Mouse (Mus musculus) ES-Bruce4 (cell line): ENCODE data around the gene Ap4b1.

Experiments
- CTCF ChIP-seq: IDR thresholded peaks from one replicate; pipeline ENCODE4 v1.8.1; 2011; ENCODE audit warnings: low read depth, low read length
- EP300 ChIP-seq: IDR thresholded peaks from 2 replicates; pipeline ENCODE4 v1.6.1; 2011; ENCODE audit warnings: low read depth, low read length; ENCODE audit not compliant: insufficient read depth
- POLR2A ChIP-seq: IDR thresholded peaks from one replicate; pipeline ENCODE4 v1.8.1; 2011; ENCODE audit warnings: low read length; ENCODE audit not compliant: insufficient read depth

DNA sequence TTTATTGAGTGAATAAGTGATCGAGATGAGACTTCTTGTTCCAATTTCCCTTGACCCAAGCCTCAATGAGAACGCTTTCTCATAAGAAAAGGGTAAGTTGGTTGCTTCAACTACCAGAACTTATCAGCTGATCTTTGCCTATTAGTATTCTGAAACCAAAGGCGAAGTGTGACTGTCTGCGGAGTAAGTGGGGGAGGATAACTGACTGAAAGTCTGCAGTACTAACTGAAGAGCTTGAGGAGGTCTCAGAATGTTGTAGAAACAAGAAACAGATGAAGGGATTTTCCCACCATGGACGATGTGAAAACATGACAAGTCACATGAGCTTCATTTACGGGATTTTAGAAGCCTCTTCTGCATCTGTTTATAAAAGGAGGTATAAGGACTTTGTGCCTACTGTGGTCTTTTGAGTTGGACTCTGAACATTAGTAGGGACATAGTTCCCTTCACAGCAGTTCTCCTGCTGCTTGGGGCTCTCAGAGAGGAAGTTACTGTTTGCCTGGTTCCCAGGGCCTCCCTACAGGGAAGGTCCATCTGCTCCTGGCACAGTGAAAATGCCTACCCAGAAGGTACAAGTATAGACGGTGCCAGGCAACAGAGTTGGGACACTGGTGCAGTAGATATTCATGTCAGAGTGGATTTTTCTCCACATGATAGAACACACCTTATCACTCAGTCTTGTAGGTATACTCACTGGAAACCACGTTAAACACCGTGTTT is 41.5 kb downstream of the Ap4b1 start:
- TF ChIP-seq CTCF (no peak), POLR2A (no peak), EP300 (no peak)
